Mouse (Mus musculus): ENCODE data around the gene Hoxd12.

Gene Hoxd12

DNA sequence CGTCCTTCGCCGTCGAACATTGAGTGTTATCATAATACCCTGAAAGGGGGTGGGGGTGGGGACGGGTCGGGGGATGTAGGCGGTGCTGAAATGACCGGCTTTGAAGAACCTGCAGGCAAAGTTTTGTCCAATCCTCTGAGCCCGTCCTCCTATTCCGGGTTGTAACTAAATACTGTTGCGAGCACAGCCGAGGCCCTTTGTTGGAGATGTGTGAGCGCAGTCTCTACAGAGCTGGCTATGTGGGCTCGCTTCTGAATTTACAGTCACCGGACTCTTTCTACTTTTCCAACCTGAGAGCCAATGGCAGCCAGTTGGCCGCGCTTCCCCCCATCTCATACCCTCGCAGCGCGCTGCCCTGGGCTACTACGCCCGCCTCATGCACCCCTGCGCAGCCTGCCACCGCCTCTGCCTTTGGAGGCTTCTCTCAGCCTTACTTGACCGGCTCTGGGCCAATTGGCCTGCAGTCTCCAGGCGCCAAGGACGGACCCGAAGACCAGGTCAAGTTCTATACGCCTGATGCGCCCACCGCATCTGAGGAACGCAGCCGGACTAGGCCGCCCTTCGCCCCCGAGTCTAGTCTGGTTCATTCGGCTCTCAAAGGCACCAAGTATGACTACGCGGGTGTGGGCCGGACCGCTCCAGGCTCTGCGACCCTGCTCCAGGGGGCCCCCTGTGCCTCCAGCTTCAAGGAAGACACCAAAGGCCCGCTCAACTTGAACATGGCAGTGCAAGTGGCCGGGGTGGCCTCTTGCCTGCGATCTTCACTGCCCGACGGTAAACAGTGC lies at the start of gene Hoxd12:
Hoxd12 (plus strand) TSS at position 133 of the 785 bp plus-strand sequence.
- in situ Hi-C loops (cut with MboI, MseI), result loop anchor here (25.0 kb wide), 1 partner anchor 713 kb away; no protein-coding TSS in a partner anchor

DNA sequence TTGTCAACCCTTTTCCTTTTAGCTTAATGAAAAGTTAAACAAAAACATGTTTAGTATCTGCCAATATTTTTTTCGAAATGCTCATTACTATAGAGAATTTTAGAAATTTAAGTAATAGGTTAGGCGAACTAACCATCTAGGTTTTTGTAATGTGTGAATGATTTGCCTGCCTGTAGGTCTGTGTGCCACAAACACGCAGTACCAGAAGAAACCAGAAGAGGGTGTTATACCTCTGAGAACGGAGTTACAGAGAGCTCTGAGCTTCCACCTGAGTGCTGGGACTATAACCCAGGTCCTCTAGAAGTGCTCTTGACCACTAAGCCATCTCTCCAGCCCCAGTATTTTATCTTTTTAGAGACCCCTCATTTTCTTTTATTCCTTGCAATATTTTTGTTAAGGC lies 39.4 kb upstream of the Hoxd12 start:
- in situ Hi-C loops (cut with MboI, MseI), result no loop called here

DNA sequence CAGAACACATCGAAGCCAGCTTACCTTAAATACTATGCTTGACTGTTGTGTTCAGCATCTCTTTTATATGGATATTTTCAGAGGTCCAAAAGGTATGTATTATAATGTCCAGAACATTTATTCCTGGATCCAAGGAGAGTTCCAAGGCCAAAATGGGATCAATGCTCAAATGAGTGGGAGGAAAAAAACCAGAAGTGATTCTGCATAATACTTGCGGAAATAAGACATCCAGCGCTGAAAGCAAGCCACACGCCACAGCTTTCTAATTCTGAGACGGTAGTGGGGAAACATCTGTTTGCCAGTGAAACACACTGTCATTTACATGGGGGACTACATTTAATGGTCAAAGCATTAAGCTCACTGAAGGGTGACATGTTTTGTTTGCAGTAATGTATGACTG lies 32.4 kb upstream of the Hoxd12 start:
- in situ Hi-C loops (cut with MboI, MseI), result no loop called here

DNA sequence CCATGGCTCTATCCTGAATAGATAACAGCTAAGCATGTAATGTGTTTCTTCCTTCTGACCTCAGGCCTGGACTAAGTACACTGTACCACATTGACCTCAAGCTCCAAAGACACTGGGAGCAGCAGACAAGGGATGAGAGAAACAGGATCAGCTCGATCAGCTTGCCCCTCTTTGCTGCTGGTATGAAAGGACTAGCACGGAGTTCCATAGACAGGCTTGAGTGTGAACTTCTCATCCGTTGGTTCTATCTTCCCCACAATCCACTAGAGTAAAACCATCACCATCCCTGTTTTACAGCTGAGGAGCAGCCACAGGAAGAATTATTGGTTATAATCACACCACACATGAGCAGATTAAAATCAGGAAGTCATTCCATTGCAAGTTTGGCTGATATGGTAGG lies 29.2 kb upstream of the Hoxd12 start:
- in situ Hi-C loops (cut with MboI, MseI), result loop anchor here (5.0 kb wide), 2 partner anchors 358 to 578 kb away; no protein-coding TSS in a partner anchor

DNA sequence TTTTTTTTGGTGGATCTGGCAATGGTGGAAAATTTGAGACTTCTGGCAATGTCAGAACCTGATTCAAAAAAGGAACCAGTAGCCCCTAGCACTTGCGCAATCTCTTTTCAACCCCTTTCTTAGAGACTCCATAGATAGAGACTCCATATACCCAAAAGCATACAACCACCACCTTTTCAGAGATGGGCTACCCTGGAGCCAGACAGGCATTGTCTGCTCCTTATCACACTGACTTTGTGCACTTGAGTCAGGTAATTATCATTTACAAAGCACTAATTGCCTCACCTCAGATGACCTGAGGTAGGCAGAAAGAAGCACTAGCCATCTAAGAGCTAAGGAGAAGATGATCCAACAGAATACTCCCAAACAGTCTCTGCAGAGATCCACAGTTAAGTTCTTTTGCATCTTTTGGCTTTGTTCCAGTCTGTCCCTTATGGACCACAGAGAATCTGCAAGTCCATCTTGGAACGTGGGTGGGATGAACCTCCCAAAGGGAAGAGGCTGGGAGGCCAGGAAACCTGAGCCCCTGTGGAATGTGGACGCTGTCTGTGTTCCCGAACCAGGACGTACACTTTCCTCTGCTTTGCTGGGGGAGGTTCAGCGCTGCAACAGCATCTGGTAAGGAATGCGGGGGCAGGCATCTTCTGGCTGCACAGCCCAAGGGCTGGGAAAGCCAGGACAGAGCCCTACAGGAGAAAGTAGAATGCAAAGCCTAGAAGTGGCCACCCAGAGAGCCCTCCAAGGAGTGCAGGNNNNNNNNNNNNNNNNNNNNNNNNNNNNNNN lies 27.5 kb upstream of the Hoxd12 start:
- in situ Hi-C loops (cut with MboI, MseI), result loop anchor here (5.0 kb wide), 2 partner anchors 360 to 580 kb away; no protein-coding TSS in a partner anchor

DNA sequence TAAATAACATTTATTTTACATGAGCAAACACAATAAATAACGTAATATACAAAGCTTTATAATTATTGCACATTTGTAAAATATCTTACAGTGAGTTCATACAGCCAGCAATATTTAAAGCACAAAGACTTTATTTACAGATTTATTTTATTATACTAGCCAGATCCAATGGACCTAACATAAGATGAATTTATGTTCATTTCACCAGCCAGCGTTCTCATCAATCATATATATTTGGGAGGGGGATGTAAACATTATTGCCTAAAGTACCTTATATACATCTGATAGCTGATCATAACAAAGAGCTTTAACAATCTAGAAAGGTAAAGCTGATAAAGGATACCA lies 21.8 kb upstream of the Hoxd12 start:
- in situ Hi-C loops (cut with MboI, MseI), result loop anchor here (25.0 kb wide), 1 partner anchor 691 kb away; no protein-coding TSS in a partner anchor

DNA sequence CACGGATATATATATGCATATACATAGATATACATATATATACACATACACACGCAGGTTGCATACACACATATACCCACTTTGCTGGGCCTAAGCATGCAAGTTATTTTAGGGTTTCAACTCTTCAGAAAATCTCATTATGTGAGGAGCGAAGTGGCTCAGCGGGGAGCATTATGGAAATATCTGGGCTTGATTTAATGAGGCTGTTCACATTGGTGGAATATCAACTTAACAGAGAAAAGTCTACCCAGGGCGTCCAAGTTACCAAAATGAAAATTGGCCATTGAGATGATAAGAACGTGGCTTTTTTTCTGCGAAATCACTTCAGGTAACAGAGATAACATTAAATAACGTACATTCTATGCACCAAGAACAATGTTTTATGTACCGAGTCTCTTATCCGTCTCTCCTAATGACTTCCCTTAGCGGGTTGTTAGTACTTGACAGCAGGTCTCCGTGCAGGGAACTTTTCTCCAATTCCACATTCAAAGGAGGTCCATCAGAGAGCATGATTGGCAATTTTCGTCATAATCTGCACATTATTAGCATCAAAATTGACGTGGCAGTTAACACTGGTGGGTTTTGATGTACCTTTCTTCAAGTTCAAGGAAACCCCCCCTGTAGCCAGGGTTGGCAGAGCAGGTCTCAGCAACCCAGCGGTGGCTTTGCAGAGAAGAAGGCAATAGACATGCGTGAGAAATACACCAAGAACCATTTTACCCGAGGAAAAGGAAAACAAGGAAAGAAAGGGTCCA lies 20.9 kb upstream of the Hoxd12 start:
- in situ Hi-C loops (cut with MboI, MseI), result loop anchor here (25.0 kb wide), 1 partner anchor 692 kb away; no protein-coding TSS in a partner anchor

DNA sequence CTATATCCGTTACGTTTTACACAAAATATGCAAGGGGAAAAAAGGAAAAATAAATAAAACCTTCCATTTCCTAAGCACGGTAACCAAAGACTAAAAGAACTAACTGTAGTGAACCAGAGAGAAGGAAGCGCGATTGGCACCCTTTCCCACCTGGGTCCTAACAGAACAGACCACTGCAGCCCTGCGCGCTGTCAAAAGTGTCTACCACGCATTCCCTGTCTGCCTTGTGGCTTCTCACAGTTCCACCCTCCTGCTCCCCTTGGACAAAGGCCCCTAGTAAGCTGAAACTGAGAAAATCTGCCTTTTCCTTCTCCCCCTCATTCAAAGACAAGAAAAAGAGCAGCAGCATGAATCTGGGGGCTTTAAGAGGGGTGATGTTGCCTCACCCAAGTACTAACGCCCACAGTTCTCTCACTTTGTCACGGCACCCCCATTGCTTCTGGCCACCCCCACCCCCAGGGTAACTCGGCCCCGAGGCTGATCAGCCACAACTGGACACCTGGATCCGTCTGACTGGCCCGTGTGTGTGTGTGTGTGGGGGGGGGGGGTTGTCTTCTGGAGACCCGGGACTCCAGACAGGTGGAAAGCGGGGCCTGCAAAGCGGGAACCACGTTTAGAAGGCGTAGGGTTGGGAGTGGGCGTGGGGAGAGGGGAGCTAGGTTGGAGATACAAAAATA lies 19.9 kb upstream of the Hoxd12 start:
- in situ Hi-C loops (cut with MboI, MseI), result loop anchor here (25.0 kb wide), 1 partner anchor 693 kb away; no protein-coding TSS in a partner anchor

DNA sequence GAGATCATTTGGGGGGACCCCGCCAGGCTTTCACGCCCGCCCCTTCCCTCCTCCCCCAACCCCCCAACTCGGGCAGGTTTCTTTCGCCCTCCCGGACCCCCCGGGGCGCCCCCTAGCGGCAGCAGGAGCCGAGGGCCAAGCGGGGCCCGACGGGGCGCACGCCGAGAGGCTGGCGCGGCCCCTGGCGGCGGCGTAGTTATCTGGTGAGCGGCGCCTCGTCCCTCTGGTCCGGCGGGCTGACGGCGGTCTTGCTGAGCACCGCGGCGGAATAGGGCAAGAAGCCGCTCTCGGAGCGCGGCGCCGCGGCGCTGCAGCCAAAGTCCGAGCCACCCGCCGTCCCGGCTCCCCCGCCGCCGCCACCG lies 19.4 kb upstream of the Hoxd12 start:
- in situ Hi-C loops (cut with MboI, MseI), result loop anchor here (25.0 kb wide), 1 partner anchor 693 kb away; no protein-coding TSS in a partner anchor

DNA sequence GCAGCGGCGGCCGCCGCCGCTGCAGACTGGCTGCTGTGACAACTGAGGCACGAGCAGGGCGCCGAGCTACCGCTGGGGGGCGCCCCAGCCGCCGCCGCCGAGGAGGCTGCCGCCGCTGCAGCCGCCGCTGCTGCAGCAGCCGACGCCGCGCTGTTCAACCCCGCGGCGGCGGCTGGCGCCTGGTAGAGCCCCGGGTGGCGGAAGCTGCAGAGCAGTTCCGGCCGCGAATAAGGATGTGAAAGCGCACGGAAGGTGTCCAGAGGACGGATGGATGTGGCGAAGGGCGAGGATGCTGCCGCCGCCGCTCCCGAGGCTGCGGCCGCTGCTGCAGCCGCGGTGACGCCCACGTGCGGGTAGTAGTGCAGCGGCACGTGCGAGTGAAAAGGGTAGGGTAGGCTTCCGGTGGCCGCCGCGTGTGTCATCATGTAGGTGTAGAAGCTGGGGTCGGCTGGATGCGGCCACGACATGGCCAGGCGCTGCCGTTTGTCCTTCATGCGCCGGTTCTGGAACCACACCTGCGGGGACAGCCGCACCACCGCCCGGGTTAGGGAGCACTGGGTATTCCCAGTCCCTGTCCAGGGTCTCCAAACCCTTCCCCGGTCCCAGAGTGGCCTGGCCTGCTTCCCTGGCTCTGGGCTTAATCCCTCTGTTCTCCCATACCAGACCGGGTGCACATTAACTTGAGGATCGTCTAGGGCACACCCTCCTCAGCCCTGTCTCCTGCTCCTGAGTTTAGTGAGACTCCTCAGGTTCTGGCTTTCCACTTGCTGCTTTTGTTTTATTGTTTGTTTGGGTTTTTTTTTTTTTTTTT lies 18.8 kb upstream of the Hoxd12 start:
- in situ Hi-C loops (cut with MboI, MseI), result loop anchor here (25.0 kb wide), 1 partner anchor 694 kb away; no protein-coding TSS in a partner anchor

DNA sequence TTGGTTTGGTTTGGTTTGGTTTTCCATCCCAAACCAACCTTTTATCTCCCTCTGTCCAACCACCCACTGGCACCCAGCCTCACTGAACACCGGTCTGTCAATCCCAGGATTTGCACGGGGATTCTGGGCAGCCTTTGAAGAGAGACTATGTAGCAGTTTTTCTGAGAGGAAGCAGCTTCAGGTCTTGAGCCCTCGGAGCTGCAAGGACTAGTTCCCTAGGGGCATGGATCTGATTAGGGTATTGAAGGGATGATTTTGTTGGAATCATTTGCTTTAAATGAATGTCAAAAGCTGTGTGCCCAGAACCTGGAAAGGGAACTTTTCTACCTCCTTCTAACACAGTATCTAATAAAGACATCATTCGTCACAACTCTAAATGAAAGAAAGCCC lies 18.2 kb upstream of the Hoxd12 start:
- in situ Hi-C loops (cut with MboI, MseI), result loop anchor here (25.0 kb wide), 1 partner anchor 694 kb away; no protein-coding TSS in a partner anchor

DNA sequence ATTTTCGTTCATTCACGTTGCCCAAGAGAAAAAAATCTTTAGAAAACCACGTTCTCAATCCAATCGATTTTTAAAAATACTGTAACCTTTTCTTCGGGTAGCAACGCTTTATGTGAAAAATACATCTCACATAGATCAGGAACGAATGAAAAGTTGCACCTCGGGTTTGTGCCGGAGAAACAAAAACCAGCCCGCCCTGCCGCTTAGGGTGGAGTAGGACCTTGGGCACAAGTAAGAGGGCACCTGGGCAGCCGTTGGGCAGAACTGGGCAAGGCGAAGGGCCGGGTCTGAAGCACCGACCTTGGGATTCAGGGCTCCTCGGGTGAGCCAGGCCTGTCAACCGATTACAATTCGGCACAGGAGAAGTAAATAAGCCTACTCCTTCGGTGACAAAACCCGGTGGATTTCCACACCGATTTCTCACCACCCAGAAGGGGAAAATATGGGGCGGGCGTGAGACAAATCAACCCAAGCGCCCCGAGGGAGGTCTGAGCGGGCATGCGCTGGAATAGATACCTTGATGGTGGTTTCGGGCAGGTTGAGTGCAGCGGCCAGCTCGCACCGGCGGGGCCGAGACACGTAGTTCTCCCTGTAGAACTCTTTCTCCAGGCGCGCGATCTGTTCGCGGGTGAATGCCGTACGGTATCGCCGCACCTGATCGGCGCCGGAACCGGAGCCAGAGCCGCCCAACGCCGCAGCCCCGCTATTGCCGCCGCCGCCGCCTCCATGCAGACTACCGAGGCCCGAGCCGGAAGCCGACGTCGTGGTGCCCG lies 17.4 kb upstream of the Hoxd12 start:
- in situ Hi-C loops (cut with MboI, MseI), result loop anchor here (25.0 kb wide), 1 partner anchor 695 kb away; no protein-coding TSS in a partner anchor

DNA sequence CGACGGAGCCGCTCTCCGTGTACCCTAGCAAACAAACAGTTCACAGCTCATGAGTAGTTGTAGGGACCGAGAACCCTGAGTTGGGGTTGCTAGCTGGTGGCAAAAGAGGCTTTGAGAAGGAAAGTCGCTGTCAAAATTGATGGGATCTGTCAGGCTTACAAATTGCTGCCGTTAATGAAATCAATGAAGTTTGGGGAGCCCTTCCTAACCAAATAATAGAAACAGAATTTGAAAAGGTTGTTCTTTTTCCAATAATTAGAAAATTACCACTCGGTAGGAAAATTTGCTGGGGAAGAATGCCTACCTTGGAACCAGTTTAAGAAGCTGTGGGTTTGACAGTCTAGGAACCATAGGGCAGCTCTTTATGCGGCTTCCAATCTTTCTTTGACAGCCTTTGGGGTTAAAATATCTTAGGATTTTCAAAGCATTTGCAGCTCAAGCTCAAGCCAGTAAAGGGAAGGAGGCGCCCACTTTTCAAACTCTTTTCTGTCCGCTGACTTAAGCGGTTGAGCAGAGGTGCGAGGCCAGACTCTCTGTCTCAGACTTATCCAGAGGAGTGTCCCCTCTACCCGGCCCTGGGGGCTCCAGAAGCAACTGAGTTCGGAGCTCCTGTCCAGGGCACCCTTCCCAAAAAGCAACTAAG lies 16.7 kb upstream of the Hoxd12 start:
- in situ Hi-C loops (cut with MboI, MseI), result loop anchor here (25.0 kb wide), 1 partner anchor 696 kb away; no protein-coding TSS in a partner anchor

DNA sequence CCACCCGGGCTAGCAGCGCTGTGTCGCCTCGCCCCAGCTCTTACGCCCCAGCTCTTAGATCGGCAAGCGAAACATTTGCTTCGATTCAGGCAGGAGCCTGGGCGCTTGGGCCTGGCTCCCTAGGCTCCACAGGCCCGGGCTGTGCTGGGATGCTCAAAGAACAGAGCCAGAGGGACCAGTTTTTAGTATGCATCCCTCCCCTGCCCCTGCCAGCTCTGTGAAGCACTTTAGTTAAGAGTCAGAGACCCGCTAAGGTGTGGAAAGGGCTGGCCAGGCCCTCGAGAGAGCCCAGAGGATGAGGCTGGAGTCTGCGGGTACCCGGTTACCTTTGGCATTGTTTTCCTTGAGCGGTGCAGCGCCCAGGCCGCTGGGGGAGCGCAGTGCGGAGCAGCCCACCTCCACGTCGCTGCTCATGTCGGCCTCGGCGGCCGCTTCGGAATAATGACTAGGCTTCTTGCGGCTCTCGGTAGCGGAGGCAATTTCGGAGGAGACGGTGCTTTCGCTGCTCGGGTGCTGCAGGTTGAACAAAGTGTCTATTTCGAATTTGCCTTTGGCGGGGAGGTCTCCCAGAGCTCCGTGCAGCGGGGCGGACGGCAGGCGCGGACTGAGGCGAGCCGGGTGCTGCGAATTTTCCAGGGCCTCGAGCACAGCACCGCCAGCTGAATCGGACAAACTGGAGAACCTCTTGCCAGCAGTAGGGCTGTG lies 16.0 kb upstream of the Hoxd12 start:
- in situ Hi-C loops (cut with MboI, MseI), result loop anchor here (25.0 kb wide), 1 partner anchor 697 kb away; no protein-coding TSS in a partner anchor

DNA sequence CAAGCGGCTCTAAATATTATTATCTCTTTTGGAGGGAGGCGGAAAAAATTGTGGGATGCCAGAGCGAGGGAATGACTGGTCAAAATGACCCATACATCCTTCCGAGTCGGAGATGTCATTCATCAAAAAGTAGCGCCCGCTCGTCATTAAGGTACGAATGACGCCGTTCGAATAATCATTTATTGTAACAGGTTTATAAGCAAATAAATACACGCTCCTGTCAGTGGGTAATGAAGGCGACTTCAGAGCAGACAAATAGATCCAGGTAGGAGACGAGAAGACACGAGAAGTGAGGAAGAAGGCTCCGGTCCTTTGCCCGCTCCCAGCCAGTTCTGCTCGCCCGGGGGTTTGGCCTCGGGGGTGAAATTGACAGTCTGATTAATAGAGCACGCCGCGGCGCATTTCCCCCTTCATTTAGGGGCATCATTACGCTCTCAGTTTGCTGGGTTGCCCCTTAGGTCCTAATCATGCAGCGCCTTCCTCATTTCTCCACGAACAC lies 15.3 kb upstream of the Hoxd12 start, which contains the start of gene Evx2:
Evx2 (minus strand) TSS at position 51 of the 499 bp plus-strand sequence.
- in situ Hi-C loops (cut with MboI, MseI), result loop anchor here (25.0 kb wide), 1 partner anchor 697 kb away; no protein-coding TSS in a partner anchor

DNA sequence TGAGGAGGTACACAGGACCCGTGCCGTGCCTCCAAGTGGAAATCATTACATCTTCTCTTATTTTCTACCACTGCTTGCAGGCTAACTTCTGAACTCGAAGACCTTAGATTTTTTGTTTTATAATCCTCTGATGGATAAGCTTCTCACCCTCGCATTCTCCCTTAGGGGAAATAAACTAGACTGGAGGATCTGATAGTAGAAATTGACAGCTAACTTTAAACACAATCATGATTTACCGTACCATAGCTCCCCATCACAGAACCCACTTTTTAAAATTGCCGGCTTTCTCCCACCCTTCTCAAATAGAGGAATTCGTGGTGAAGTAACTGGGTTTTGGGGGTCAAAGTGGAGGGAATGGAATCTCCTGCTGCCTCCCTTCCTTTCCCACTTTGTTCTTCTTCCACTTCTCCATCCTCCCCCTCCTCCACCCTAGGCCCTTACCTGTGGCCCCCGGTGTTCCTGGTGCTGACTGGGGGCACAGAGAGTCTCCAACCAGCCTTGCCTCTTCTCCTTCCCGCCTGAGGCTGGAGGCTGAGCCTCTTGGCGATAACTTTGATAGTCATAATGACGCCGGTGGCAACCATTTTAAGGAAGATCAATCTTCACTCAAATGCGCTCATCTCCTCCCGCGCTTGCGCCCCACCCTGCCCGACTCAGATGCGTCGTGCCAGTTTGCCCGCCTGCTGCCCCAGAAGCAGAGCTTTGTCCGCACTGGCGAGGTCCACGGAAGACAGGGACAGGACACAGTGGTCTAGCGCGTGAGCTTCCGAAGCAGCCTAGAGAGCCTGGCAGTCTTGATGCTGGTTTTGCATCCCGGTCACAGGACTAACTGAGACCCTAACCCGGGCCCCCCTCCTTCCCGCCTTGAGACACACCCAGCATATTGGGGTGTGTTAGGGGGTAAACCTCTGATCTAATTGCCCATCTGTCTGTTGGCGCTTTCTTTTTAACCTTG lies 14.1 kb upstream of the Hoxd12 start:
- in situ Hi-C loops (cut with MboI, MseI), result loop anchor here (25.0 kb wide), 1 partner anchor 698 kb away; no protein-coding TSS in a partner anchor
